Mouse (Mus musculus) myocyte (in vitro differentiated cells): ENCODE data around the gene Lrig1.

ENCODE experiments used
- CEBPB ChIP-seq: IDR thresholded peaks from 2 replicates; pipeline ENCODE4 v1.6.1; 2011; ENCODE audit warnings: mild to moderate bottlenecking, moderate library complexity; ENCODE audit not compliant: poor library complexity, insufficient read depth, severe bottlenecking
- E2F4 ChIP-seq: IDR thresholded peaks from one replicate; pipeline ENCODE4 v1.6.1; 2011; ENCODE audit warnings: mild to moderate bottlenecking, control low read depth, moderate library complexity; ENCODE audit not compliant: insufficient read depth
- MAX ChIP-seq: IDR thresholded peaks from one replicate; pipeline ENCODE4 v1.6.1; 2011; ENCODE audit warnings: low read depth, mild to moderate bottlenecking, control low read depth
- POLR2A ChIP-seq: IDR thresholded peaks from one replicate; pipeline ENCODE4 v1.6.1; 2011; ENCODE audit warnings: low read depth, mild to moderate bottlenecking, control low read depth, moderate library complexity; ENCODE audit not compliant: insufficient read length
- POLR2AphosphoS2 ChIP-seq: IDR thresholded peaks from one replicate; pipeline ENCODE4 v1.6.1; 2011; ENCODE audit warnings: low read depth, control low read depth; ENCODE audit not compliant: insufficient read length
- REST ChIP-seq: IDR thresholded peaks from one replicate; pipeline ENCODE4 v1.6.1; 2011; ENCODE audit warnings: mild to moderate bottlenecking, control low read depth, moderate library complexity; ENCODE audit not compliant: insufficient read depth, insufficient read length
- TCF3 ChIP-seq: IDR thresholded peaks from one replicate; pipeline ENCODE4 v1.6.1; 2011; ENCODE audit warnings: low read depth, control low read depth; ENCODE audit not compliant: insufficient read length
- USF1 ChIP-seq: IDR thresholded peaks from one replicate; pipeline ENCODE4 v1.6.1; 2011; ENCODE audit warnings: low read depth, mild to moderate bottlenecking, control low read depth, moderate library complexity

DNA sequence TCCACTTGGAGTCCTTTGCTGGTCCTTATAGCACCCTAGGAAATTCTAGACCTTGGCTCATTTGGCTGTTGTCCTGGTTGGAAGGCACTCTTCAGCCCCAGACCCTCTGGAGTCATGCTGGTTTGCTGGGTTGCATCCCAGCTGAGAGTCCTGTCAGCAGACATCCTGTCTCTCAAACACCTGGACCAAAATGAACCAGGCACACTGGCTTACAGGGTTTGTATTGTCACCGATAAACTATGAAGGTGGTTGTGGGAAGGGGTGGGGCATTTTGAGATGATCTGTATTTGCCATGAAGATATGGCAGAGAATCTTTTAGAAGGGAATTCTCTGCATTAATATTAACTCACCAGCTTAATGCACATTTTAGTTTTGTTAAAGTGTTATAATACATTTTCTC is 139.1 kb downstream of the Lrig1 start:
- no peak for TF ChIP-seq E2F4
- no peak for TF ChIP-seq POLR2A
- TF ChIP-seq MAX = no peak
- no peak for TF ChIP-seq POLR2AphosphoS2
- no peak for TF ChIP-seq CEBPB
- no peak for TF ChIP-seq TCF3
- no peak for TF ChIP-seq USF1
- no peak for TF ChIP-seq REST
